37 mouse cellular contexts compared by ENCODE assay signal in the genomic region with DNA sequence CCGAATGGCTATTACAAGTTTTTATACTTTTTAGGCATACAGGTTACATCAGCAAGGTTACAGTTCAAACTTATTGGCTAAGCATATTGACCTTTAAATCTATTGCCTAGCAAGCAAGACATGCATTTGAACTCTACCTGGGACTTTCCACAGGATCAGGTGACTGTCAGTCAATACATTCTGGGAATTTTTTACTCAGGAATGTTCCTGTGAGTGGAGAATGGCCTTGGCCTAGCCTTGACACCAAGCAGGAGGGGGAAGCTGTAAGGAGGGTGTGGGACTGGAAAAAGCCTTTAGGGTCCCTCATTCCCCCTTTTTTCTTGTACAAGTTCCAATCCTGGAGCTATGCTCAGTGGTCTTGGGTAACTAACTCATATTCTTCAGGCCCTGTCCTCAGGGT. TPM values are rescaled to one million over a fixed set of nuclear protein-coding genes. Genes with fewer than 3 reads are reported as not detected.
DNase-seq lines count a peak whose midpoint lies in the region; ATAC-seq lines count a peak whose summit lies in the region.
"Had no signal": no experiment of that assay in that cellular context is flagged by ENCODE, and none has a peak within 500 bp of the region (broad histone marks: within the 10 kb centered on the region; RNA-seq: fewer than 3 reads in every experiment).

No protein-coding gene starts in this region.

- no peak overlapping the region for H3K9ac ChIP-seq in liver, embryonic 12.5 days
- no peak overlapping the region for H3K9ac ChIP-seq in liver, embryonic 11.5 days (ENCODE audit: low read depth, low read length)
- no peak overlapping the region for H3K9ac ChIP-seq in liver, embryonic 16.5 days (ENCODE audit: low read depth, low read length)
- H3K9ac ChIP-seq: embryonic facial prominence, embryonic 12.5 days; hindbrain, embryonic 12.5 days; limb, embryonic 12.5 days; midbrain, embryonic 12.5 days; neural tube, embryonic 13.5 days had no signal

- WGBS in liver, embryonic 12.5 days (ENCODE audit: insufficient replicate concordance): 73% methylated on average over 1 of the region's 1 CpGs
- WGBS in liver, embryonic 11.5 days: 83% methylated on average over 1 of the region's 1 CpGs
- WGBS in liver, embryonic 16.5 days (ENCODE audit: insufficient replicate concordance): 62% methylated on average over 1 of the region's 1 CpGs

- H3K4me1 ChIP-seq in liver, embryonic 12.5 days: no peaks in the 10 kb centered on the region
- no peaks in the 10 kb centered on the region for H3K4me1 ChIP-seq in liver, embryonic 11.5 days (replicated peaks; ENCODE audit: control insufficient read depth, insufficient read depth, low read length)
- no peaks in the 10 kb centered on the region for H3K4me1 ChIP-seq in liver, embryonic 16.5 days (ENCODE audit: control insufficient read depth, low read depth, low read length)
- H3K4me1 ChIP-seq: embryonic facial prominence, embryonic 12.5 days; hindbrain, embryonic 12.5 days; limb, embryonic 12.5 days; midbrain, embryonic 12.5 days; neural tube, embryonic 13.5 days had no signal

- no peaks in the 10 kb centered on the region for H3K27me3 ChIP-seq in liver, embryonic 12.5 days (replicated peaks)
- H3K27me3 ChIP-seq in liver, embryonic 11.5 days (replicated peaks; ENCODE audit: control insufficient read depth, insufficient read depth, low read length): no peaks in the 10 kb centered on the region
- H3K27me3 ChIP-seq in liver, embryonic 16.5 days (ENCODE audit: control insufficient read depth, insufficient read depth, low read depth, low read length): no peaks in the 10 kb centered on the region
- H3K27me3 ChIP-seq: embryonic facial prominence, embryonic 12.5 days; hindbrain, embryonic 12.5 days; limb, embryonic 12.5 days; midbrain, embryonic 12.5 days; neural tube, embryonic 13.5 days had no signal

- peak; percentile 31 for DNase-seq in kidney, adult 9 months
- DNase-seq in kidney, postnatal 25 days: no peak
- no peak for DNase-seq in liver, embryonic 11.5 days (ENCODE audit: low spot score)
- no peak for DNase-seq in T-cell, adult 2 months (ENCODE audit: low spot score)
- DNase-seq in adrenal gland, postnatal 10 days: no peak
- DNase-seq: adrenal gland, postnatal 14 days; cerebellum, adult 11 months; cerebellum, adult 9-10 months; embryo, embryonic 11 days; gastrocnemius, postnatal 25 days; heart, postnatal 36 days; lung, adult 18-20 months; lung, postnatal 4 days; right cerebral cortex, postnatal 4 days; thymus, adult 18-20 months; thymus, postnatal 25 days had no signal

- no peaks in the 10 kb centered on the region for H3K9me3 ChIP-seq in liver, embryonic 12.5 days (replicated peaks)
- no peaks in the 10 kb centered on the region for H3K9me3 ChIP-seq in liver, embryonic 11.5 days (ENCODE audit: control insufficient read depth, low read length)
- no peaks in the 10 kb centered on the region for H3K9me3 ChIP-seq in liver, embryonic 16.5 days (replicated peaks; ENCODE audit: control insufficient read depth, low read length)
- H3K9me3 ChIP-seq: embryonic facial prominence, embryonic 12.5 days; hindbrain, embryonic 12.5 days; limb, embryonic 12.5 days; midbrain, embryonic 12.5 days; neural tube, embryonic 13.5 days had no signal

- H3K27ac ChIP-seq in liver, embryonic 12.5 days: no peak overlapping the region
- H3K27ac ChIP-seq in liver, embryonic 11.5 days (ENCODE audit: low read depth, low read length): no peak overlapping the region
- H3K27ac ChIP-seq in liver, embryonic 16.5 days (ENCODE audit: low read length): no peak overlapping the region
- H3K27ac ChIP-seq: embryonic facial prominence, embryonic 12.5 days; hindbrain, embryonic 12.5 days; hindbrain, postnatal 0 days; left cerebral cortex, adult 2 months; limb, embryonic 12.5 days; midbrain, embryonic 12.5 days; neural tube, embryonic 13.5 days; stomach, postnatal 0 days had no signal

- H3K4me3 ChIP-seq in liver, embryonic 12.5 days: no peak overlapping the region
- H3K4me3 ChIP-seq in liver, embryonic 11.5 days (ENCODE audit: low read depth, low read length): no peak overlapping the region
- no peak overlapping the region for H3K4me3 ChIP-seq in liver, embryonic 16.5 days (ENCODE audit: low read depth, low read length)
- H3K4me3 ChIP-seq: embryonic facial prominence, embryonic 12.5 days; hindbrain, embryonic 12.5 days; left cerebral cortex, adult 2 months; limb, embryonic 12.5 days; megakaryocyte, embryonic 14.5 days; midbrain, embryonic 12.5 days; neural tube, embryonic 13.5 days had no signal

- ATAC-seq in liver, embryonic 12.5 days: 0 out of 2 replicates have a peak, but pooled peaks have one; percentile 46
- ATAC-seq in liver, embryonic 11.5 days (replicated peaks; ENCODE audit: low FRiP score): no peak
- ATAC-seq in liver, embryonic 16.5 days (ENCODE audit: low read depth): peak; percentile 68
- ATAC-seq: forebrain, embryonic 14.5 days; hindbrain, postnatal 0 days; intestine, embryonic 16.5 days; lung, postnatal 0 days had no signal

- H3K36me3 ChIP-seq in liver, embryonic 12.5 days: no peaks in the 10 kb centered on the region
- no peaks in the 10 kb centered on the region for H3K36me3 ChIP-seq in liver, embryonic 11.5 days (ENCODE audit: control insufficient read depth, insufficient read depth, low read length)
- H3K36me3 ChIP-seq in liver, embryonic 16.5 days (ENCODE audit: control insufficient read depth, insufficient read depth): no peaks in the 10 kb centered on the region
- H3K36me3 ChIP-seq: embryonic facial prominence, embryonic 12.5 days; hindbrain, embryonic 12.5 days; limb, embryonic 12.5 days; midbrain, embryonic 12.5 days; neural tube, embryonic 13.5 days had no signal

- H3K4me2 ChIP-seq in liver, embryonic 12.5 days: no peak overlapping the region
- no peak overlapping the region for H3K4me2 ChIP-seq in liver, embryonic 11.5 days
- H3K4me2 ChIP-seq in liver, embryonic 16.5 days (ENCODE audit: low read depth, low read length): no peak overlapping the region
- H3K4me2 ChIP-seq: embryonic facial prominence, embryonic 12.5 days; heart, embryonic 11.5 days; hindbrain, embryonic 12.5 days; limb, embryonic 12.5 days; midbrain, embryonic 12.5 days; neural tube, embryonic 13.5 days had no signal

RNA-seq across cellular contexts. Expression of gene Mmp7, which starts 30.5 kb away (rescaled TPM):
- not detected in 2 replicates for polyA plus RNA-seq in liver, embryonic 12.5 days (2016; fragmentation: Nextera tagmentation; extraction: Ambion mirVana)
- polyA plus RNA-seq in liver, embryonic 11.5 days (2014; fragmentation: Nextera tagmentation; extraction: Ambion mirVana): not detected in 2 replicates
- polyA plus RNA-seq in liver, embryonic 16.5 days (2015; fragmentation: Nextera tagmentation; extraction: Ambion mirVana): not detected in 2 replicates
- total RNA-seq in adrenal gland, postnatal 10 days (2021): not detected
- total RNA-seq: adrenal gland, postnatal 14 days; gastrocnemius, adult 18-20 months; gastrocnemius, postnatal 25 days; heart, postnatal 36 days; hindbrain, postnatal 0 days; layer of hippocampus, adult 18-20 months; layer of hippocampus, postnatal 14 days; left cerebral cortex, adult 2 months; left cerebral cortex, postnatal 25 days had no signal
- polyA plus RNA-seq: embryonic facial prominence, embryonic 12.5 days; forebrain, embryonic 14.5 days; heart, embryonic 11.5 days; heart, embryonic 16.5 days; hindbrain, embryonic 12.5 days; hindbrain, postnatal 0 days; limb, embryonic 12.5 days; lung, postnatal 0 days; midbrain, embryonic 12.5 days; neural tube, embryonic 13.5 days; spleen, adult 2 months had no signal

RNA-seq across cellular contexts. Expression of gene Mmp20, which starts 33.3 kb away (rescaled TPM):
- not detected in 2 replicates for polyA plus RNA-seq in liver, embryonic 12.5 days (2016; fragmentation: Nextera tagmentation; extraction: Ambion mirVana)
- not detected in 2 replicates for polyA plus RNA-seq in liver, embryonic 11.5 days (2014; fragmentation: Nextera tagmentation; extraction: Ambion mirVana)
- not detected in 2 replicates for polyA plus RNA-seq in liver, embryonic 16.5 days (2015; fragmentation: Nextera tagmentation; extraction: Ambion mirVana)
- not detected for total RNA-seq in adrenal gland, postnatal 10 days (2021)
- total RNA-seq: adrenal gland, postnatal 14 days; gastrocnemius, adult 18-20 months; gastrocnemius, postnatal 25 days; heart, postnatal 36 days; hindbrain, postnatal 0 days; layer of hippocampus, adult 18-20 months; layer of hippocampus, postnatal 14 days; left cerebral cortex, adult 2 months; left cerebral cortex, postnatal 25 days had no signal
- polyA plus RNA-seq: embryonic facial prominence, embryonic 12.5 days; forebrain, embryonic 14.5 days; heart, embryonic 11.5 days; heart, embryonic 16.5 days; hindbrain, embryonic 12.5 days; hindbrain, postnatal 0 days; limb, embryonic 12.5 days; lung, postnatal 0 days; midbrain, embryonic 12.5 days; neural tube, embryonic 13.5 days; spleen, adult 2 months; stomach, postnatal 0 days had no signal
